In genomic region chr13:99233333-99233732, GRCm38 (mm10) we compare ENCODE assay signal across 24 mouse cellular contexts. TPM values are rescaled to one million over a fixed set of nuclear protein-coding genes. Genes with fewer than 3 reads are reported as not detected.
DNase-seq lines count a peak whose midpoint lies in the region; ATAC-seq lines count a peak whose summit lies in the region.
"Had no signal": no experiment of that assay in that cellular context is flagged by ENCODE, and none has a peak within 500 bp of the region (broad histone marks: within the 10 kb centered on the region; RNA-seq: fewer than 3 reads in every experiment).

No protein-coding gene starts in this region.

- H3K9ac ChIP-seq in intestine, embryonic 16.5 days (ENCODE audit: low read depth, low read length): no peak overlapping the region
- no peak overlapping the region for H3K9ac ChIP-seq in intestine, embryonic 15.5 days
- H3K9ac ChIP-seq: forebrain, embryonic 12.5 days; hindbrain, embryonic 12.5 days; liver, embryonic 12.5 days; midbrain, embryonic 12.5 days had no signal

- no peak overlapping the region for H3K4me2 ChIP-seq in intestine, embryonic 16.5 days (ENCODE audit: low read depth, low read length)
- no peak overlapping the region for H3K4me2 ChIP-seq in intestine, embryonic 15.5 days (replicated peaks)
- H3K4me2 ChIP-seq: forebrain, embryonic 12.5 days; hindbrain, embryonic 12.5 days; liver, embryonic 12.5 days; midbrain, embryonic 12.5 days had no signal

- H3K36me3 ChIP-seq in intestine, embryonic 16.5 days (ENCODE audit: control insufficient read depth, insufficient read depth, low read length): no peaks in the 10 kb centered on the region
- no peaks in the 10 kb centered on the region for H3K36me3 ChIP-seq in intestine, embryonic 15.5 days
- H3K36me3 ChIP-seq: forebrain, embryonic 12.5 days; hindbrain, embryonic 12.5 days; liver, embryonic 12.5 days; midbrain, embryonic 12.5 days had no signal

- peak overlapping the region; percentile 9; the same call in 1 of the 2 replicates for H3K27ac ChIP-seq in intestine, embryonic 16.5 days (ENCODE audit: low read length)
- H3K27ac ChIP-seq in intestine, embryonic 15.5 days: no peak overlapping the region
- H3K27ac ChIP-seq: forebrain, embryonic 12.5 days; hindbrain, embryonic 12.5 days; kidney, postnatal 0 days; liver, embryonic 12.5 days; midbrain, embryonic 12.5 days had no signal

- peaks cover 5% of the 10 kb centered on the region; the same call in 1 of the 2 replicates for H3K4me1 ChIP-seq in intestine, embryonic 16.5 days (ENCODE audit: control insufficient read depth, insufficient read depth, low read length)
- peaks cover 12% of the 10 kb centered on the region for H3K4me1 ChIP-seq in intestine, embryonic 15.5 days (replicated peaks)
- H3K4me1 ChIP-seq: forebrain, embryonic 12.5 days had no signal

- no peaks in the 10 kb centered on the region for H3K9me3 ChIP-seq in intestine, embryonic 16.5 days (ENCODE audit: control insufficient read depth, low read length)
- no peaks in the 10 kb centered on the region for H3K9me3 ChIP-seq in intestine, embryonic 15.5 days
- H3K9me3 ChIP-seq: forebrain, embryonic 12.5 days; hindbrain, embryonic 12.5 days; liver, embryonic 12.5 days; midbrain, embryonic 12.5 days had no signal

- no peak for ATAC-seq in intestine, embryonic 16.5 days
- no peak for ATAC-seq in intestine, embryonic 15.5 days
- ATAC-seq: liver, embryonic 12.5 days had no signal

- no peaks in the 10 kb centered on the region for H3K27me3 ChIP-seq in intestine, embryonic 16.5 days (replicated peaks; ENCODE audit: control insufficient read depth, insufficient read depth, low read length)
- no peaks in the 10 kb centered on the region for H3K27me3 ChIP-seq in intestine, embryonic 15.5 days (replicated peaks)
- H3K27me3 ChIP-seq: forebrain, embryonic 12.5 days; hindbrain, embryonic 12.5 days; liver, embryonic 12.5 days; midbrain, embryonic 12.5 days had no signal

- 66% methylated on average over 3 of the region's 3 CpGs for WGBS in intestine, embryonic 16.5 days
- 66% methylated on average over 3 of the region's 3 CpGs for WGBS in intestine, embryonic 15.5 days

- no peak overlapping the region for H3K4me3 ChIP-seq in intestine, embryonic 16.5 days (ENCODE audit: low read length)
- no peak overlapping the region for H3K4me3 ChIP-seq in intestine, embryonic 15.5 days (replicated peaks)
- H3K4me3 ChIP-seq: erythroblast, embryonic 14.5 days; forebrain, embryonic 12.5 days; hindbrain, embryonic 12.5 days; liver, embryonic 12.5 days; midbrain, embryonic 12.5 days had no signal

- DNase-seq in heart, adult 8-10 months (ENCODE audit: low spot score): peak; percentile 66
- no peak for DNase-seq in heart, postnatal 4 days
- peak; percentile 42 for DNase-seq in MN1 (ENCODE audit: low spot score)
- DNase-seq in Muller cell, postnatal 12 days (ENCODE audit: inconsistent ontology term): peak; percentile 27
- no peak for DNase-seq in lung, postnatal 4 days
- DNase-seq in embryo, embryonic 10.5 days (ENCODE audit: low spot score): no peak
- DNase-seq: adrenal gland, postnatal 25 days; cerebellum, adult 9-10 months; kidney, adult 2 months; lung, adult 2 months; lung, postnatal 14 days; right cerebral cortex, postnatal 14 days; spleen, adult 18-20 months; thymus, postnatal 14 days had no signal

RNA-seq across cellular contexts. Expression of gene Zfp366, which starts 48.7 kb away (rescaled TPM):
- total RNA-seq in heart, adult 8-10 months (2022): 10 to 100 TPM in 2 of 4 experiments, 1 to 10 TPM in 2; 7.9 to 12.2 (median 9.7) TPM
- total RNA-seq in heart, postnatal 4 days (2021): 10 to 100 TPM in 1 of 2 experiments, 1 to 10 TPM in 1; 7.2 to 10.1 TPM
- polyA plus RNA-seq in intestine, embryonic 16.5 days (2015; fragmentation: Nextera tagmentation; extraction: Ambion mirVana): 0.50 and 0.53 TPM in 2 replicates
- 0.48 and 0.49 TPM in 2 replicates for polyA plus RNA-seq in intestine, embryonic 15.5 days (2015; fragmentation: Nextera tagmentation; extraction: Ambion mirVana)
- total RNA-seq: granulocyte monocyte progenitor cell, adult 5-6 weeks had no signal
- polyA plus RNA-seq: C2C12; erythroblast, embryonic 14.5 days had no signal

Comparison
In these comparisons a context has a peak if more than half of its experiments do, and no peak if none do; other contexts are left out.
1. DNase-seq: peak in heart, adult 8-10 months (single experiment), MN1 (single experiment) and Muller cell, postnatal 12 days (single experiment); none in heart, postnatal 4 days (single experiment), lung, postnatal 4 days (0 of 2) and embryo, embryonic 10.5 days (single experiment).